Mouse (Mus musculus) lung, postnatal 0 days (tissue): ENCODE measurements around the gene Gpr39.

ENCODE experiments used
- CTCF ChIP-seq: IDR thresholded peaks from 2 replicates; pipeline ENCODE4 v1.5.1; 2016; ENCODE audit warnings: antibody characterized with exemption, mild to moderate bottlenecking
- EP300 ChIP-seq: IDR thresholded peaks from 2 replicates; pipeline ENCODE4 v1.6.1; 2016; ENCODE audit warnings: antibody characterized with exemption, mild to moderate bottlenecking, control low read depth

- TF ChIP-seq CTCF (no peak), EP300 (peak; percentile 47; the same call in 1 of the 2 replicates)
Observed at GRCm38 (mm10) chr1:125679522-125680077, 2.8 kb downstream of the Gpr39 start.
